18 mouse cellular contexts compared by ENCODE assay signal in the genomic region with DNA sequence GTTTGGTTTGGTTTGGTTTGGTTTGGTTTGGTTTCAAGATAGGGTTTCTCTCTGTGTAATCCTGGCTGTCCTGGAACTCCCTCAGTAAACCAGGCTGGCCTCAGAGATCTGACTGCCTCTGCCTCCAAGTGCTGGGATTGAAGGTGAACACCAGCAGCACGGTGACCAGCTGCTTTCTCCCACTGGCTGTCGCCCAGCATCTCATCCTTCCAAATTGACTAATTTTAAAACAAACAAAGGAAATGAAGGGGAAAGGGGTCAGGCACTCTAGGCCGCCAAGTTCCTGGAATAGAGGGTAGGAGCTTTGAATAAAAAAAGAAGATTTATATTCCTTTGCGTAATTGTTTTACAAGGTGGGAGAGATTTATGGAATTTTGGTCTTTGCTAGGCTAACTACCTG. TPM values are rescaled to one million over a fixed set of nuclear protein-coding genes. Genes with fewer than 3 reads are reported as not detected.
DNase-seq lines count a peak whose midpoint lies in the region; TF ChIP-seq lines count a peak whose summit lies in the region.
"Had no signal": no experiment of that assay in that cellular context is flagged by ENCODE, and none has a peak within 500 bp of the region (broad histone marks: within the 10 kb centered on the region; RNA-seq: fewer than 3 reads in every experiment).

No protein-coding gene starts in this region.

- H3K27ac ChIP-seq in gastrocnemius, adult 2 months: 0 out of 2 replicates have a peak overlapping the region, but pooled peaks have one; percentile 35
- peak overlapping the region; percentile 52; the same call in 1 of the 2 replicates for H3K27ac ChIP-seq in ES-Bruce4 (ENCODE audit: insufficient read depth, low read length)
- peak overlapping the region; percentile 45; the same call in 1 of the 2 replicates for H3K27ac ChIP-seq in brown adipose tissue, adult 24 weeks (replicated peaks; ENCODE audit: low read depth, low read length)
- H3K27ac ChIP-seq: embryonic facial prominence, embryonic 10.5 days; forebrain, embryonic 13.5 days; heart, adult 2 months; hindbrain, embryonic 15.5 days had no signal

- no peak for TF ChIP-seq POLR2A in ES-Bruce4 (IDR thresholded peaks at IDR 0.05; ENCODE audit: insufficient read depth, low read length)

- no peak overlapping the region for H3K9ac ChIP-seq in ES-Bruce4 (ENCODE audit: low read depth, poor library complexity, severe bottlenecking)
- H3K9ac ChIP-seq: forebrain, embryonic 13.5 days; forebrain, postnatal 0 days; hindbrain, embryonic 15.5 days had no signal

- TF ChIP-seq EP300 in ES-Bruce4 (IDR thresholded peaks at IDR 0.05; ENCODE audit: insufficient read depth, low read depth, low read length): no peak

- no peaks in the 10 kb centered on the region for H3K9me3 ChIP-seq in ES-Bruce4 (replicated peaks; ENCODE audit: control insufficient read depth, insufficient read depth, low read length, poor library complexity, severe bottlenecking)
- H3K9me3 ChIP-seq: embryonic facial prominence, embryonic 10.5 days; forebrain, embryonic 13.5 days; G1E; hindbrain, embryonic 15.5 days had no signal

- TF ChIP-seq CTCF in gastrocnemius, adult 2 months (IDR thresholded peaks at IDR 0.05): no peak
- no peak for TF ChIP-seq CTCF in ES-Bruce4 (IDR thresholded peaks at IDR 0.05; ENCODE audit: low read depth, low read length)

- peak; percentile 30 for DNase-seq in gastrocnemius, adult 2 months
- DNase-seq in gastrocnemius, postnatal 4 days (ENCODE audit: low spot score in 2 of 2): no peak
- DNase-seq in kidney, adult 8-10 months: peak; percentile 37 to 46
- no peak for DNase-seq in kidney, adult 18-20 months
- no peak for DNase-seq in lung, postnatal 10 days
- DNase-seq in left cerebral cortex, postnatal 36 days (ENCODE audit: low spot score in 2 of 2): no peak
- DNase-seq: adrenal gland, postnatal 14 days; cerebellum, adult 18-20 months; cerebellum, postnatal 10 days; forebrain, postnatal 0 days; heart, postnatal 36 days had no signal

- intact Hi-C loops in gastrocnemius, adult 2 months (cut with DNase I): no loop called here
- intact Hi-C loops in left cerebral cortex, postnatal 36 days (cut with DNase I): no loop called here

- H3K4me1 ChIP-seq in ES-Bruce4 (ENCODE audit: control insufficient read depth, insufficient read depth, low read length): no peaks in the 10 kb centered on the region
- H3K4me1 ChIP-seq in brown adipose tissue, adult 24 weeks (ENCODE audit: control insufficient read depth, insufficient read depth, insufficient read length, low read length): peaks cover 12% of the 10 kb centered on the region
- H3K4me1 ChIP-seq: forebrain, embryonic 13.5 days; hindbrain, embryonic 15.5 days had no signal

- H3K4me3 ChIP-seq in gastrocnemius, adult 2 months: no peak overlapping the region
- H3K4me3 ChIP-seq in ES-Bruce4 (ENCODE audit: low read depth, low read length): no peak overlapping the region
- no peak overlapping the region for H3K4me3 ChIP-seq in brown adipose tissue, adult 24 weeks (ENCODE audit: insufficient read depth, low read depth, low read length)
- H3K4me3 ChIP-seq: embryonic facial prominence, embryonic 10.5 days; forebrain, embryonic 13.5 days; heart, adult 2 months; hindbrain, embryonic 15.5 days had no signal

- no peaks in the 10 kb centered on the region for H3K27me3 ChIP-seq in ES-Bruce4 (ENCODE audit: control insufficient read depth, insufficient read depth, low read length, poor library complexity, severe bottlenecking)
- H3K27me3 ChIP-seq: forebrain, embryonic 13.5 days; hindbrain, embryonic 15.5 days had no signal

- no peaks in the 10 kb centered on the region for H3K36me3 ChIP-seq in ES-Bruce4 (ENCODE audit: control insufficient read depth, insufficient read depth, low read length, poor library complexity, severe bottlenecking)
- H3K36me3 ChIP-seq: embryonic facial prominence, embryonic 10.5 days; G1E; hindbrain, embryonic 15.5 days had no signal

RNA-seq across cellular contexts. Expression of a gene that starts 5.9 kb away (rescaled TPM):
- 10 to 100 TPM; 19.7 to 24.7 TPM for total RNA-seq in gastrocnemius, adult 2 months (2021)
- total RNA-seq in gastrocnemius, postnatal 4 days (2021): 10 to 100 TPM; 26.9 to 30.4 TPM
- 70.0 and 76.0 TPM in 2 replicates for polyA plus RNA-seq in ES-Bruce4 (2011; ENCODE audit: insufficient read depth, insufficient read length, low read depth, missing spikeins)
- polyA plus RNA-seq in brown adipose tissue, adult 24 weeks (2012; ENCODE audit: insufficient read depth, insufficient read length, missing spikeins): 20.2 and 29.1 TPM in 2 replicates
- 100 to 1,000 TPM; 111 to 126 TPM for total RNA-seq in left cerebral cortex, postnatal 36 days (2021)

Comparison
In these comparisons a context has a peak if more than half of its experiments do, and no peak if none do; other contexts are left out.
1. DNase-seq: peak in gastrocnemius, adult 2 months (single experiment) and kidney, adult 8-10 months (2 of 2); none in gastrocnemius, postnatal 4 days (0 of 2), kidney, adult 18-20 months (single experiment), lung, postnatal 10 days (single experiment) and left cerebral cortex, postnatal 36 days (0 of 2).
2. Peak in every context shown above with its lines, with median percentiles within 50 percentile points of each other: H3K27ac ChIP-seq.